Mouse (Mus musculus): Measurements from ENCODE around the gene Gm17606.

- no peak for TF ChIP-seq POLR2A (IDR thresholded peaks at IDR 0.05; ENCODE audit: borderline replicate concordance, extremely low read depth, low read depth, low read length)
- no peak for TF ChIP-seq CTCF (IDR thresholded peaks at IDR 0.05; ENCODE audit: insufficient read depth, low read length)
Measured at GRCm38 (mm10) chr14:54646898-54647636, 6.3 kb downstream of the Gm17606 start.

All from lung, adult 2 months (tissue).